Mouse (Mus musculus) gastrocnemius, adult 18-20 months (tissue): ENCODE measurements around the gene Ncor1. TPM values are rescaled to one million over a fixed set of nuclear protein-coding genes. Genes with fewer than 3 reads are reported as not detected.
"Not testable (repeated sequence)": the region's sequence is repeated elsewhere in the genome, so short reads cannot be mapped to it uniquely, and the experiment has no call there.

ENCODE experiments used
- DNase-seq: peaks from one replicate; pipeline ENCODE4 v3.0.0; 2021; ENCODE audit warnings: low spot score
- total RNA-seq, 2 experiments: library from RNA; stranded (reverse); gene quantifications; 2 replicates each; pipeline ENCODE4 v1.2.3; 2021

Ncor1 gene
- total RNA-seq, 2 experiments from 2014 or later = 125 to 137 TPM

DNA sequence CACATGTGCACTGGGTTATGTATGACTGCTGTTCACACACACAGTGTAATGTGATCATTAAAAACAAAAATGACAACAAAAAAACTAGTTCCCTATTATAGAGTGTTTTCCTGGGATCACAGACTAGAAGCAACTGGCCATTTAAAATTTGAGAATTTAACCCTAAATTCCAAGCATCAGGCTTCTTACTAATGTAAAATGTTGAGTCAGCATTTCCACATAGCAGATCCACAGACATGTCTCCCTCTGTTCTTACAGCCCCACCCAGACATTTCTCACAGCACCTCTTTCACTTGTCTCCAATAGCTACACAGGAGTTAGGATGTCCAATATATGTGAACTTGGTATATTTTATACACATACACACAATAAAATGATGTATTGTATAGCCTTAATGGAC, 88.4 kb downstream of the Ncor1 start:
- DNase-seq = no peak

- no peak for DNase-seq
Measured at GRCm38 (mm10) chr11:62366879-62367278, 91.5 kb downstream of the Ncor1 start.

DNA sequence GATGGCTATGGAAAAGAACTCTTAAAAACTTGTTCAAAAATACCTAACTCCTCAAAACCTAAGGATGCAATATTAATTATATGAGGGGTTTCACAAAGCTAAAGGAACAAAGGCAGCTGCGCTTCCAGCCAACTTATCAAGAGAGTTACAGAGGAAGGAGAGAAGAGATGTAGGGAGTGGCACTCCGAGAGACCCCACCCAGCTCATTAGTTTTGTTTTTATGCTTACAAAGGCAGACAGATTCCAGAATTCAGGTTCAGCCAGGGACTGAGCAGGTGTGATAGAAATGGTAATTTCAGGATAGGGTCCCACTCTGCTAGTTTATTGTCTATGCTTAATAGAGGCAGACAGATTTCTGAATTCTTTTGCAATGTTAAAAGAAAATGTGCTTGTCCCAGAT, 103.1 kb downstream of the Ncor1 start:
- DNase-seq = no peak

DNA sequence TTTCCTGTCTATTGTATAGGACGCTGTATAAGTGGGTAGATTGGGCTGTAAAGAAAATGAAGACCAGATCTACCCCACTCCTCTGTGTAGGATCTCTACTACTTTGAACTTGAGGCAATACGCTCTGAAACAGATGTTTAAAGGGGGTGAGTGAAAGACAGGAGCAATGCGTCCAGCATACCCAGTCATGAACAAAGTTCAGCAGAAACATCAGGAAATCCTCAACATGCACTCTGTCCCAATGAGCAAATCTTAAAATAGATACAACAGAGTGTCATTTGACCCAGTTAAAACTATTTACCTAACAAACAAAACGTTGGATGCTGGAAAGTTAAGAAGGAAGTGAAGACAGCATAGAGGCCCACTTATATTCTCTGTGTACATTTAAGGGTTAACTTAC, 106.4 kb downstream of the Ncor1 start:
- DNase-seq = no peak

GRCm38 (mm10) chr11:62343002-62343401, 115.3 kb downstream of the Ncor1 start:
- no peak for DNase-seq

DNA sequence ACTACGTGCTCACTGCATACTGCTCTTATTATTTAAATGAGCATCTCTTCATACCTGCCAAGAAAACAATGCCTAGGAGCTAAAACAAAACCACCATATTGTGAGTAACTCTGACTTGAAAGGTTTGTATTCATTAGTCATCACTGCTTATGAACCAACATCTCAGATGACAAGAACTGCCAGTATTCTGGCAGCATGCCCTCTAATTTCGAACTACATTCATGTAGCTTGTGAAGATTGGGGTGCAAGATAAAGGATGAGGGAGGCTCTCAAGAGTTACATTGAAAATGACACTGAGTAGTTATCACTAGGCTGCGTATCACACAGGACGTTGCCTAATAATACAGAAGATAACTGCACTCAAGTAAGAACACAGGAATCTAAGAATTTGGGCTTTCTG, 126.1 kb downstream of the Ncor1 start:
- DNase-seq = no peak

DNA sequence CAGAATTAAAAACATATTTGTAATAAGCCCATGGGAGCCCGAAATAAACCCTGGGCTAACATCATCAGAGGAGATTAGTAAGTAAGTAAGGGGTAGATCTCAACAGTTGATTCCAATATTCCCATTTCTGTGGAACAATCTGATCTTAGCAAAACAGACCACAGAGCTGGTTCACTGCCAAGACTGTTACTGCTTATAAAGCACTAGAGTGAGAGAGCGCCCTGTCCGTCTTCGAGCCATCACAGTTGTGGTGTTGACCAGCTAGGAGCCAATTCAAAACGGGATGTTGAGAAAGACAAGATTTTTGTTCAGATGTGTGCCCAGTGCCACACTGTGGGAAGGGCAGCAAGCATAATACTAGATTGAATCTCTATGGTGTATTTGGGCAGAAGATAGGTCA, 127.2 kb downstream of the Ncor1 start:
- DNase-seq = peak; percentile 44

GRCm38 (mm10) chr11:62323659-62324058, 134.7 kb downstream of the Ncor1 start:
- DNase-seq = no peak

GRCm38 (mm10) chr11:62320097-62320496, 138.2 kb downstream of the Ncor1 start:
- DNase-seq = no peak

GRCm38 (mm10) chr11:62317746-62318145, 140.6 kb downstream of the Ncor1 start:
- no peak for DNase-seq

GRCm38 (mm10) chr11:62314984-62315383, 143.4 kb downstream of the Ncor1 start:
- no peak for DNase-seq

DNA sequence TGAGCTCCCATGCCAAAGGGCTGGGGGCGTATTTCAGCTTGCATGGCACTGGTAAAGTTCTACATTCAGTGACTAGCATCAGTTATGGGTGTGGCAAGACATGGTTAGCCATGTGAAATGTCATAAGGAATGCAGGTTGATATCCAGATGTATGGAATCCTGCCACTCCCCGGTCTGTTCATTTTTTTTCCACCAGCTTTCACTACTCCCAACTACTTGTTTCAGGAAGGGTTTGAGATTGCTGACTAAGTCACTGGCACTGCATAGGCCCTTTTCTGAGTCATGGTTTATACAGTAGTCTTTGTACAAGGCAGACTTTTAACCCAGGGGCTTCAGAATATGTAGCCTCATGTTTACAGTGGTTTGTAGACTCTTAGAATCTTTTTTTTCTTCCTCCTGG, 149.0 kb downstream of the Ncor1 start:
- no peak for DNase-seq

DNA sequence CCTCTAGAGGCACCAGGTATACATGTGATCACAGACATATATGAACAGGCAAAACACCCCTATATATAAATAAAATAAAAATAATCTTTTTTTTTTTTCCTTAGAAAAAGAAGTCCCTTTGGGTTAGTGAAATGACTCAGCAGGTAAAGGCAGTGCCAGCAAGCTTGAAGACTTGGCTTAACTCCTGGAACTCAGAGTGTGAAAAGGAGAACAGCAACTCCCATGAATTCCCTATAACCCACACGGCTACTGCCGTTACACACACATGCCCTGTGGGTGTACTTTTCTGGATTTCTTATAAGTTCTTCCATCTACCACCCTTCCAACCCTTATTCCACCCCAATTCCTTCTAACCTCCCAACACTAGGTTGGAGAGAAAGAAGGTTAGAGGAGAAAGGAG, 152.5 kb downstream of the Ncor1 start:
- peak; percentile 16 for DNase-seq

- DNase-seq = peak; percentile 43
Measured at GRCm38 (mm10) chr11:62298883-62299282, 159.5 kb downstream of the Ncor1 start.

DNA sequence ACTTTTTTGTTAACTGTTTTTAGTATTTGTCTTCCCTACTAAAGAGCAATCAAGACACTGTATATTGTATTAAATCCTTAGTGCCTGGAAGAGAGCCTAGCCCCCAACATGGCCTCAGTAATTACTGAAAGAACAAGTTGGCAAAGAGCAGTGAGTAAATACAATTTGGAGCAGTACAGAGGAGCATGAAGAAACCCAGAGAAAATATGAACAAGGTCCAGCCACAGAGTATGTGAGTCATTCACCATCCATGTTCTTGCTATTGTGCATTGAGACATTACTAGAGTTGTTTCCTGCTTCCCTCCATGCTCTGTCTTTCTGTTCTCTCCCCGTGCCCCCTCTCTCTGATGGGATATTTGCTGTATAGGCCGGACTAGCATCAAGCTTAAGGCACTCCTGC, 164.2 kb downstream of the Ncor1 start:
- DNase-seq = no peak

- no peak for DNase-seq
Measured at GRCm38 (mm10) chr11:62287700-62288099, 170.6 kb downstream of the Ncor1 start.

- no peak for DNase-seq
Measured at GRCm38 (mm10) chr11:62285020-62285419, 173.3 kb downstream of the Ncor1 start.

DNA sequence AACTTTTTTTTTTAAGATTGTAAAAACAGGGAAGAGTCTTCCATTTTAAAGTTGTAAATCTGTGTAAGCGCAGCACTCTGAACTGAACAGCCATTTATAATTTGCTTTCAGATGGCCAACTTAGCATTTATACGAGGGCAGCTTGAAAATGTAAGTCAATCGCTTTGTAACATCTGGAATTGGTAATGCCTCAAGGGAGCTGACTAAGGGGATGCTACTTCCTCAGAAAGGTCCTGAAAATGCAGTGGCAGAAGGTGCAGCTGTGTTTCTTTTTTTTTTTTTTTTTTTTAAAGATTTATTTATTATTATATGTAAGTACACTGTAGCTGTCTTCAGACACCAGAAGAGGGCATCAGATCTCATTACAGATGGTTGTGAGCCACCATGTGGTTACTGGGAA, 174.3 kb downstream of the Ncor1 start:
- DNase-seq = not testable (repeated sequence)

DNA sequence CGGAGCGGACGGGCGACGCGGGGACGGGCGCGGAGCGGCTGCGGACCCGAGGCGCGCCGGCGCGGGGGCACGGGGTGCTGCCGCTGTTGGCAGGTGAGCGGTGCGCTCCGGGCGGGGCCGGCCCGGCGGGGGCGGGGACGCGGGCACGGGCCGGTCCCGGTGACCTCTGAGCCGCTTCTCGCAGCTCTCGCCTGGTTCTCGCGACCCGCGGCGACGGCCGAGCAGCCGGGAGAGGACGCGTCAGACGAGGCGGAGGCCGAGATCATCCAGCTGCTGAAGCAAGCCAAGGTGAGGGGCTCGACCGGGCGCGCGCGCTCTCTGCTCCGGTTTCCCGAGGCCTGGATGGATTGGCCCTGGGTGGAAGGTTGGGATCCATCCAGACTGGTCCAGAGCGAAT, 176.7 kb downstream of the Ncor1 start:
- peak; percentile 67 for DNase-seq

GRCm38 (mm10) chr11:62280675-62281600, 177.4 kb downstream of the Ncor1 start, which contains the start of the genes Zswim7 and Ttc19:
TSS of gene Zswim7 (minus strand) at chr11:62281375.
TSS of gene Ttc19 (plus strand) at chr11:62281473.
- DNase-seq = peak; percentile 91

DNA sequence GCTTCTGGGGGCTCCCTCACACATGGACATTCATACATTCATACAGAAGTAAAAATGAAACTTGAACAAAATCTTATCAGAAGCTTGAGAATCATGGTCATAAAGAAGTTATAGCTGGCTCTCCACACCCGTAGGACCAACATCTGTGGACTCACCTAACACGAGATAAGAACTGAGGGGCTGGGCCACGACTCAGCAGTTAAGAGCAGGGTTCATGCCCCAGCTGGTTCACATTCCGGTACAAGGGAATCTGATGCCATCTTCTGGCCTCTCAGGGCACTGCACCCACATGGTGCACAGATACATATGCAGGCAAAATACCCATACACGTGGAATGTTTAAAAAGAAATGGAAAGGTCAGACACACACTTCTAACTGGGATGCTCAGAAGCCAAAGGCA, 180.3 kb downstream of the Ncor1 start:
- DNase-seq = peak; percentile 40

- DNase-seq = no peak
Measured at GRCm38 (mm10) chr11:62277086-62277485, 181.3 kb downstream of the Ncor1 start.

GRCm38 (mm10) chr11:62270851-62271250, 187.5 kb downstream of the Ncor1 start:
- no peak for DNase-seq
